Mouse (Mus musculus): Measurements from ENCODE around the gene Atg5.

DNA sequence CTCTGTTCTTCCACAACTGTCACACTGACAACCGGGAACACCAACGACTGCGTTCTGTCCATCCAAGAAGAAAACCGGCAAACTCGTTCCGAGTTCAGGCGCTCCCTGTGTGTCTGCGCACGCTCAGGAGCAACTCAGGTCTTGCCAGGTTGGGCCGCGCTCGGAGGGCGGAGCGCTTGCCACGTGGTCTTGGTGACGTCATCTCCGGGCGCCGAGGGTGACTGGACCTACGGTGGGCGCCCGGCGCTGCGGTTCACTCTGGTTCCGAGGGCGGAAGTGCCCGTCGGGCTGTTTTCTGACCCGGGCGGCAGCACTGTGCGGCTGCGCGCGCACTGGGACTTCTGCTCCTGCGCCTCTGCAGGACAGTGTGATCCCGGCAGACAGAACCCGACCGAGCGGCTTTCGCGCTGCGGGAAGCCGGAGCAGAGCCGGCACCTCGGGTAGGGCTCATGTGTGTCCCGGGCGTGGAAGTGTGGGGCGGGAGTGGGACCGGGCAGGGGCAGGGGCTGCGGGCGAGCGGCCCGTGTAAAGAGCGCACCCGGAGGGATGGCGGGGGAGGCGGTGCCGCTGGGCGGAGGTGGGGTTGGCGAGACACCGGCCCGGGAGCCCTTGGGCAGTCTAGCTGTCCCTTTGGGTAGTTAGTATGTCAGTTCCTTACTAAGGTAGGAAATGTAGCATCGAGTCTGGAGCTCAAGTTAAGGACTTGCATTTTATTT is at the start of gene Atg5:
- TF ChIP-seq GATA1 (IDR thresholded peaks at IDR 0.05; ENCODE audit: low read length) (no peak), TAL1 (IDR thresholded peaks at IDR 0.05; ENCODE audit: low read length) (no peak)
